Mouse (Mus musculus) ES-Bruce4 (cell line): ENCODE data around the gene Gys2.

Source experiments
- CTCF ChIP-seq: IDR thresholded peaks from one replicate; pipeline ENCODE4 v1.8.1; 2011; ENCODE audit warnings: low read depth, low read length
- EP300 ChIP-seq: IDR thresholded peaks from 2 replicates; pipeline ENCODE4 v1.6.1; 2011; ENCODE audit warnings: low read depth, low read length; ENCODE audit not compliant: insufficient read depth
- POLR2A ChIP-seq: IDR thresholded peaks from one replicate; pipeline ENCODE4 v1.8.1; 2011; ENCODE audit warnings: low read length; ENCODE audit not compliant: insufficient read depth

GRCm38 (mm10) chr6:142387755-142388271, 85.1 kb downstream of the Gys2 start:
- TF ChIP-seq CTCF, result no peak
- no peak for TF ChIP-seq POLR2A
- TF ChIP-seq EP300, result no peak
